Mouse (Mus musculus): ENCODE data around the gene Fam71d.

Fam71d gene

GRCm38 (mm10) chr12:78691325-78691724, at the start of gene Fam71d:
Gene Fam71d (plus strand): TSS chr12:78691535.
- DNase-seq (ENCODE audit: low spot score): no peak

GRCm38 (mm10) chr12:78643691-78644090, 47.6 kb upstream of the Fam71d start:
- no peak for DNase-seq (ENCODE audit: low spot score)

GRCm38 (mm10) chr12:78645282-78645681, 46.1 kb upstream of the Fam71d start:
- no peak for DNase-seq (ENCODE audit: low spot score)

GRCm38 (mm10) chr12:78659718-78660304, 31.5 kb upstream of the Fam71d start:
- no peak for DNase-seq (ENCODE audit: low spot score)

GRCm38 (mm10) chr12:78678101-78678806, 13.1 kb upstream of the Fam71d start:
- DNase-seq (ENCODE audit: low spot score): no peak

- DNase-seq (ENCODE audit: low spot score): no peak
Measured at GRCm38 (mm10) chr12:78678807-78679189, 12.5 kb upstream of the Fam71d start.

GRCm38 (mm10) chr12:78681048-78681447, 10.3 kb upstream of the Fam71d start:
- DNase-seq (ENCODE audit: low spot score): no peak

- no peak for DNase-seq (ENCODE audit: low spot score)
Measured at GRCm38 (mm10) chr12:78682279-78682678, 9.1 kb upstream of the Fam71d start.

GRCm38 (mm10) chr12:78685669-78686215, 5.6 kb upstream of the Fam71d start:
- no peak for DNase-seq (ENCODE audit: low spot score)

GRCm38 (mm10) chr12:78688876-78689275, 2.5 kb upstream of the Fam71d start:
- no peak for DNase-seq (ENCODE audit: low spot score)

GRCm38 (mm10) chr12:78693281-78693680, 1.9 kb downstream of the Fam71d start:
- DNase-seq (ENCODE audit: low spot score): no peak

- no peak for DNase-seq (ENCODE audit: low spot score)
Measured at GRCm38 (mm10) chr12:78717783-78718182, 26.4 kb downstream of the Fam71d start.

GRCm38 (mm10) chr12:78727723-78728122, 36.4 kb downstream of the Fam71d start:
- no peak for DNase-seq (ENCODE audit: low spot score)

- DNase-seq (ENCODE audit: low spot score): no peak
Measured at GRCm38 (mm10) chr12:78739633-78740032, 48.3 kb downstream of the Fam71d start.

GRCm38 (mm10) chr12:78740289-78740688, 49.0 kb downstream of the Fam71d start:
- no peak for DNase-seq (ENCODE audit: low spot score)

- no peak for DNase-seq (ENCODE audit: low spot score)
Measured at GRCm38 (mm10) chr12:78746226-78746625, 54.9 kb downstream of the Fam71d start.

GRCm38 (mm10) chr12:78747406-78747805, 56.1 kb downstream of the Fam71d start:
- no peak for DNase-seq (ENCODE audit: low spot score)

- DNase-seq (ENCODE audit: low spot score): no peak
Measured at GRCm38 (mm10) chr12:78748113-78748512, 56.8 kb downstream of the Fam71d start.

- peak; percentile 89 for DNase-seq (ENCODE audit: low spot score)
Measured at GRCm38 (mm10) chr12:78748557-78749377, 57.4 kb downstream of the Fam71d start, which contains the start of gene Mpp5. Gene Mpp5 (plus strand): TSS chr12:78748907.

- peak; percentile 51 for DNase-seq (ENCODE audit: low spot score)
Measured at GRCm38 (mm10) chr12:78749378-78749801, 58.1 kb downstream of the Fam71d start.

GRCm38 (mm10) chr12:78761979-78762378, 70.6 kb downstream of the Fam71d start:
- DNase-seq (ENCODE audit: low spot score): no peak

- DNase-seq (ENCODE audit: low spot score): no peak
Measured at GRCm38 (mm10) chr12:78769031-78769713, 77.8 kb downstream of the Fam71d start.
